Mouse (Mus musculus) myocyte (in vitro differentiated cells): ENCODE measurements at regions not wholly inside any gene's neighbourhood (a gene's known extent, or its start where the extent isn't known, plus 50 kb on each side); places are given as distances from the start of the nearest gene placed in this dataset.
"Not testable (repeated sequence)": the region's sequence is repeated elsewhere in the genome, so short reads cannot be mapped to it uniquely, and the experiment has no call there.

Experiments used
- POLR2AphosphoS2 ChIP-seq: IDR thresholded peaks from one replicate; pipeline ENCODE4 v1.6.1; 2011; ENCODE audit warnings: low read depth, control low read depth; ENCODE audit not compliant: insufficient read length
- TCF12 ChIP-seq: IDR thresholded peaks from one replicate; pipeline ENCODE4 v1.6.1; 2011; ENCODE audit warnings: mild to moderate bottlenecking, control low read depth; ENCODE audit not compliant: poor library complexity, insufficient read depth, severe bottlenecking

DNA sequence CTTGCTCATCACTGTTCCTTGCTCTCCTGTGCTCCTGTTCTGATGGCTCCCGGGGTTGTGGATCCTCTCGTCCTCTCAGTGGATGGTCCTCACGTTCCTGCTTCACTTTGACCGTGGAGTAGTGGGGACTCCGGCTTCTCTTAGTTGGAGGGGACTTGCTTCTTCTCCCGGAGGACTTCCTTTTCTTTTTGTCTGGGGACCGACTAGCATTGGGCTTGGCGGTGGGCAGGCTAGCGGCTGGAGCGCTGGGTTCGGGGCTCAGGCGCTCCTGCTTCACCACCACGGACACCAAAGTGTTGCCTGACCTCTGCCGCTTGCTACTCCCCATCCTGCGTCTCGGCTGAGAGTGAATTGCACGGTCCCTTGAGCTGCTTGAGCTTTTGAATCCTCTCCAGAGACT is 53.9 kb upstream of the Fam174b start:
- TF ChIP-seq TCF12, POLR2AphosphoS2: not testable (repeated sequence)
